Mouse (Mus musculus) gastrocnemius, postnatal 10 days (tissue): Measurements from ENCODE around the gene Egf. TPM values are rescaled to one million over a fixed set of nuclear protein-coding genes. Genes with fewer than 3 reads are reported as not detected.
A peak's percentile ranks its signal among the peaks of the same experiment; 100 is the strongest.
"Not testable (repeated sequence)": the region's sequence is repeated elsewhere in the genome, so short reads cannot be mapped to it uniquely, and the experiment has no call there.

Experiments
- DNase-seq: peaks from one replicate; pipeline ENCODE4 v3.0.0; 2021; ENCODE audit warnings: mixed read lengths
- long read RNA-seq, 2 experiments: library from polyadenylated mRNA; stranded (forward); transcript quantifications; one replicate each; pipeline ENCODE4 v2.0.0; 2021
- total RNA-seq, 2 experiments: library from RNA; stranded (reverse); gene quantifications; 2 replicates each; pipeline ENCODE4 v1.2.3; 2021

The Egf gene
- 10 to 100 TPM; 23.2 to 32.1 TPM for total RNA-seq
- long read RNA-seq, experiment 1, full-length matches to known transcripts = 14 of 33 reads
- long read RNA-seq, experiment 1, partial matches to known transcripts = 3 of 33 reads
- long read RNA-seq, experiment 1, other reads (novel, unspliced or antisense) = 16 of 33 reads
- long read RNA-seq, experiment 2, full-length matches to known transcripts = 13 of 29 reads
- long read RNA-seq, experiment 2, partial matches to known transcripts = 4 of 29 reads
- long read RNA-seq, experiment 2, other reads (novel, unspliced or antisense) = 12 of 29 reads

GRCm38 (mm10) chr3:129754650-129755604, at the start of gene Egf:
Gene Egf, minus strand, starts transcription at chr3:129755316.
- peak; percentile 41 for DNase-seq

- no peak for DNase-seq
Measured at GRCm38 (mm10) chr3:129803765-129804164, 48.6 kb upstream of the Egf start, which contains the start of gene Lrit3. Gene Lrit3, minus strand, starts transcription at chr3:129804030.

DNA sequence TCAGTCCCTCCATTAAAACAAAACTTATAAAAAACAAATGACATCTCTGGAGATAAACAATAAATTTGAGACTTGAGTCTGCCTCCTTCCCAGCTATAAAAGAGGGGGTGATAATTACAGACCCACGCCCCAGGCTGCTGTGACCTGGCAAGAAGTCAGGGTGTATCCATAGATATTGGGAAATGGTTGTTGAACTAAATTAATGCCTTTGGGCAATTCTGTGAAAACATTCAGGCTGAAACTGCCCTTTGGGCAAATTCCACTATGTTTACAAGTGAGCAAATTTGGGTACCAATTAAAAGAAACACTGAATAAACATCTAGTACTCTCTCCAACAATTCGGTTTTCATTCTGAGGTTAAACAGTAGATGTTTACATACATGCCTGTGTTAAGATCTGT, 43.9 kb upstream of the Egf start:
- DNase-seq = no peak

DNA sequence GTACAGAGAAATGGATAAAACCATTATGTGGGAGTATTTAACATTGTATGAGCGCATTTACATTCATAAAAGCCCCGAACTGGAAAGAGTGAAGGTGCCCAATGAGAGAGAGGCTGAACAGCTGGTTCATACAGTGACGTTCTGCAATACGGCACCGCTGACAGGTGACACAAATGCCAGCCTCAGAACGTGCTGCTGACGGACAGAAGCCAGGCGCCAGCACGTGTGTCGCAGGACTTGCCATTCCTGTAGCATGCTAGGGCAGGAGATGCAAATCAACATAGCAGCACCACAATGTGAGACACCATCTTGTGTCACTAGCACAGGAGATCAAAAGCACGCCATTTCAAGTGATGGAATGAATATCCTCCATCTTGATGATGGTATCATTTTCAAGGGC, 43.4 kb upstream of the Egf start:
- no peak for DNase-seq

GRCm38 (mm10) chr3:129797341-129797740, 42.2 kb upstream of the Egf start:
- no peak for DNase-seq

DNA sequence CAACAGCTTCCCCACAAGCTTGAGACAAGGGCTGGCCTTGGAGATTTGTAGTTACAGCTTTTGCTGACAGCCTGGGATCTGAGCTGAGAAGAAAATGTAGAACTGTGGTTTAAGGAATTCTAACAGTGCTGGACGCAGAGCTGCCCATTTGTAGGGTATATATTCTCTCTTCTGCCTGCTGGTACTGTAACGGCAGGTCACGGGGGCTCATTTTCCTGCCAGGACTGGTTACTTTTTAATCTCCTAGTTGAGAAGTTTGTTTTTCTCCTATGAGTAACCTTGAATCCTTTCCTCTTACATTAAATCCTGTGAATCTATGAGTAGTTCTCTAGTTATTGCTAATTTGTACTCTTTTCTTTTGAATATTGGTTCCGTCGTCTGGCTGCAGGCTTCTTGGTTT, 38.7 kb upstream of the Egf start:
- no peak for DNase-seq

GRCm38 (mm10) chr3:129782746-129783145, 27.6 kb upstream of the Egf start:
- no peak for DNase-seq

GRCm38 (mm10) chr3:129781435-129781834, 26.3 kb upstream of the Egf start:
- no peak for DNase-seq

- DNase-seq = no peak
Measured at GRCm38 (mm10) chr3:129771210-129771609, 16.1 kb upstream of the Egf start.

GRCm38 (mm10) chr3:129766971-129767794, 12.1 kb upstream of the Egf start:
- DNase-seq = peak; percentile 18

DNA sequence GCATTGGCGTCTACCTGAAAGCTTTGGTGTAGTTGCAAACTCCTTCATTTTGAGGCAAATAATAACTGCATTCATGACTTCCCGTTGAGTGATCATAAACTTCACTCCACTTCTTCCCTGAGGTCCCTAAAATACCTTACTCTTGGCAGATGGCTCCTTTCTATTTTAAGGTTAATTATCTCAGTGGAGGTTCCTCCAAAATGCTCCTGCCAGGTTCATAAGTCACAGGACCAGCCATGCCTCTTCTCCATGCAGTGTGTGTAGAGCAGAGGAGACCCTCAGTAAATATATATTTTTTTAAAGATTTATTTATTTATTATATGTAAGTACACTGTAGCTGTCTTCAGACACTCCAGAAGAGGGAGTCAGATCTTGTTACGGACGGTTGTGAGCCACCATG, 11.0 kb upstream of the Egf start:
- DNase-seq = no peak

- DNase-seq = not testable (repeated sequence)
Measured at GRCm38 (mm10) chr3:129757599-129757998, 2.5 kb upstream of the Egf start.

GRCm38 (mm10) chr3:129744803-129745202, 10.3 kb downstream of the Egf start:
- DNase-seq = peak; percentile 48

- DNase-seq = no peak
Measured at GRCm38 (mm10) chr3:129742781-129743180, 12.3 kb downstream of the Egf start.

DNA sequence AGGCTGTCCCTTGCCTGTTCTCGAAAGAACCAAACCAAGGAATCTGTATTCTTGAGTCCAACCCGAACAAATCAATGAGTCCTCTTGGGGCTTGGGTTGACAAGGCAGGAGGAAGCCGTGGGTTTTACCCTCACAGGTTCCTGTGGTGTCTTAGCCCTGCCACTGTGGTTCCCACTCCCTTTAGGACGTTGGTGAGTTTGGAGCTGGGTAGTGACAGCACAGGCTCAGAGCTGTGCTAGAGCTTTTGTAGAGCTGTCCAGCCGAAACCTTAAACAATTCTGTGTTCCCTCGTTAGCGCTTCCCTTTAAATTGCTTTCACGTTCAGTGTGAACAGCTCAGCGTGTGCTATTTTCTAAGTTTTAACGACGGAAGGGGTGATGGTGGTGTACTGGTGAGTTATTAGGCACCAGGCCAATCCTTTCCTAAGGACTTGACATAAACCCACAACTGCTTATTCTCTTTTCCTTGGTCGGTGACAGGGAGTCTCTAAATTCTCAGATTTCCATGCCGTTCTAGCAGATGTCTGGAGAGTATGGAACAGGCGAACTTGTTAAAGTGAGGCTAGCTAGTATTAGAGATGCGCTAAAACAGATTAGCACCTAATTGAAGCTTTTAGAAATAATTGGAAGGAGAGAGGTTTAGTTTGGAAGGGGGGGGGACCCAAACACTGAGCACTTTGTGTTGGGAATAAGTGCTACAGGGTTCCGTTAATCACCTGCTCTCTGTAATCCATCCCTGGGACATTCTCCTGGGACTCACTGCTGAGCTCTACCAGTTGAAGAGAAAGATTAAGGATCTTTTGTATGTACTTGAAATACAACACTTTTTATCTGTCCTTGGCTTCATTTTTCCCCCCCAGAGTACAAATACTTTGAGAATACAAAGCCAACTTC, 16.6 kb downstream of the Egf start:
- DNase-seq = no peak

GRCm38 (mm10) chr3:129731636-129732035, 23.5 kb downstream of the Egf start:
- DNase-seq = no peak

GRCm38 (mm10) chr3:129730426-129730825, 24.7 kb downstream of the Egf start:
- DNase-seq = peak; percentile 28

DNA sequence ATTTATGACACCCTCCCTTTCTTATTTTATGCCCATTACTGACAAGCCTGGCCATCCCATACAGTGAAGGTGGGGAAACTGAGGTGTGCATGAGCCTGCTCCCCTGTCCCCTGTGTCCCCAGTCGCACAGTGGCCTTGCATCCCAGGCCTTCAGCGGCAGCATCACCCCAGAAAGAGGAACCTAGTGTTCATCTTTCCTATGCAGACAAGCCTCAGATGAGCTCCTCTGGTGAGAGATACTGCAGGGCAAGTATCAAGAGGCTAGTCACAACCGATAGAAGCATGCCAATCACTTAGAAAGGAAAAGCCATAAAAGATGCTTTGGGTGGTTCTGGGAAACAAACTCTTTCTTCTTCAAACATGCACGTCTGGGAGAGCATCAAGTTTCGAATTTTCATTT, 25.2 kb downstream of the Egf start:
- no peak for DNase-seq

DNA sequence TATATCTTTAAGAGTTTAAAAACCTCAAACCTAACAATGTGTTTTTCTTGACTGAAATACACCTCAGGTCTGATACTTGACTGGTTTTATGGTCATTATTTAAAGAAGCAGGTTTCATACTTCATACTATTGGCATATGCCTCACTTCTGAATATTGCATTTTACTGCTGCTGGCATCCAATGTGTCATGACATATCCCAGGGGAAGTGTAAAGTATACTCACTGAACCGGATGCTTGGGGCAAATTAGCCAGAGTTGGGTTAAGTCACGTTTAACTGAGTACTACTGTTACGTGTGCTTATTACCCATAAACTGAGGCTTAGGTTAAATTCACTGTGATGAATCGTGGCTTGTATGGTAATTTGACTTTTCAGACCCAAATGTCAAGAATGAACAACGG, 29.5 kb downstream of the Egf start:
- DNase-seq = no peak

DNA sequence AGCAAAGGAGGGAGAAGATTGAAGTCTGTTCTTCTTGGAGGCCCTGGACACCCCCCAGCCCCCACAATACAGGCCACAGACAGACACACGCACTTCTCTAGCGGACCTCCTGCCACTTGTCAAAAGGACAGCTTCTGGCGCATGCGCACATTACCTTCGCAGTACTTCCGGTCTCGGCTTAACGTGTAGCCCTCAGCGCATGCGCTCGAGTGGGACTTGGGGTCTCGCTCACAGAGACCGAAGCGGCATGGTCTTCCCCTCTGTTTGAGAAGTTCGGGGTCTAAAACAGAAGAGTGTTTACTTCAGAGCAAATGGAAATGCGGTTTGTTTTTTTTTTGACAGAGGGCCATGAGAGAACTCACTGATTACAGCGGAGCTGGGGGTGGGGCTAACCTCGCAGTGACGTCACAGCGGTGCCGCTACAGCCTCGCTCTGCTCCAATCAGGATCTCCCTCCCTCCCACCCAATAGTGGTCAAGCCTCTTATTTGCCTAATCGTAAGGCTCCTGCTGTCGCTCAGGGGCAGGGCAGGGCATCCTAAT, 30.1 kb downstream of the Egf start:
- peak; percentile 89 for DNase-seq

GRCm38 (mm10) chr3:129724505-129724904, 30.6 kb downstream of the Egf start:
- no peak for DNase-seq
